Mouse (Mus musculus) adrenal gland, adult 2 months (tissue): ENCODE data around the gene Lsamp. TPM values are rescaled to one million over a fixed set of nuclear protein-coding genes. Genes with fewer than 3 reads are reported as not detected.
"Not testable (repeated sequence)": the region's sequence is repeated elsewhere in the genome, so short reads cannot be mapped to it uniquely, and the experiment has no call there.

Experiments used
- DNase-seq: peaks from one replicate; pipeline ENCODE4 v3.0.0; 2021
- polyA plus RNA-seq: library from polyadenylated mRNA; depleted of rRNA; stranded (reverse); fragments of >200 nt; gene quantifications from 2 replicates; pipeline ENCODE4 v1.2.3, GENCODE M21; 2012
- total RNA-seq, 2 experiments: library from RNA; stranded (reverse); gene quantifications; 2 replicates each; pipeline ENCODE4 v1.2.3; 2021

The Lsamp gene
- total and polyA plus RNA-seq, 3 experiments = 0.79 to 7.0 (median 4.6) TPM

GRCm38 (mm10) chr16:41929546-41929945, 1945.4 kb downstream of the Lsamp start:
- DNase-seq = no peak

GRCm38 (mm10) chr16:41935701-41936100, 1951.5 kb downstream of the Lsamp start:
- DNase-seq = no peak

- DNase-seq = no peak
Measured at GRCm38 (mm10) chr16:41936908-41937595, 1952.9 kb downstream of the Lsamp start.

- DNase-seq = no peak
Measured at GRCm38 (mm10) chr16:41937596-41937990, 1953.4 kb downstream of the Lsamp start.

GRCm38 (mm10) chr16:41938258-41938657, 1954.1 kb downstream of the Lsamp start:
- DNase-seq = no peak

- DNase-seq = no peak
Measured at GRCm38 (mm10) chr16:41941591-41942315, 1957.6 kb downstream of the Lsamp start.

GRCm38 (mm10) chr16:41957811-41958210, 1973.7 kb downstream of the Lsamp start:
- no peak for DNase-seq

GRCm38 (mm10) chr16:41965636-41966035, 1981.5 kb downstream of the Lsamp start:
- DNase-seq = no peak

- peak; percentile 24 for DNase-seq
Measured at GRCm38 (mm10) chr16:41969215-41969614, 1985.1 kb downstream of the Lsamp start.

- DNase-seq = no peak
Measured at GRCm38 (mm10) chr16:41974866-41975719, 1990.9 kb downstream of the Lsamp start.

GRCm38 (mm10) chr16:41976897-41977296, 1992.7 kb downstream of the Lsamp start:
- DNase-seq = no peak

- DNase-seq = no peak
Measured at GRCm38 (mm10) chr16:41996956-41997355, 2012.8 kb downstream of the Lsamp start.

- DNase-seq = no peak
Measured at GRCm38 (mm10) chr16:42002925-42003324, 2018.8 kb downstream of the Lsamp start.

GRCm38 (mm10) chr16:42003506-42003905, 2019.3 kb downstream of the Lsamp start:
- not testable (repeated sequence) for DNase-seq

- DNase-seq = no peak
Measured at GRCm38 (mm10) chr16:42004166-42004565, 2020.0 kb downstream of the Lsamp start.

GRCm38 (mm10) chr16:42014937-42015336, 2030.8 kb downstream of the Lsamp start:
- DNase-seq = no peak

- DNase-seq = no peak
Measured at GRCm38 (mm10) chr16:42015443-42015842, 2031.3 kb downstream of the Lsamp start.

GRCm38 (mm10) chr16:42016791-42017643, 2032.9 kb downstream of the Lsamp start:
- DNase-seq = no peak

GRCm38 (mm10) chr16:42022566-42022965, 2038.4 kb downstream of the Lsamp start:
- DNase-seq = no peak

- no peak for DNase-seq
Measured at GRCm38 (mm10) chr16:42032030-42032429, 2047.9 kb downstream of the Lsamp start.

GRCm38 (mm10) chr16:42033449-42033848, 2049.3 kb downstream of the Lsamp start:
- DNase-seq = no peak

GRCm38 (mm10) chr16:42048138-42048537, 2064.0 kb downstream of the Lsamp start:
- DNase-seq = no peak
